Mouse (Mus musculus) T-helper 2 cell (primary cell): ENCODE results near the gene Hsdl1.

Experiments used
- in situ Hi-C: fragments of 300-600 bp; cut with MboI, MseI; formaldehyde crosslinking; loops from one replicate; pipeline ENCODE4 v1.15.1; 2025; ENCODE audit warnings: high pct_unique_total_duplicates

The Hsdl1 gene

GRCm38 (mm10) chr8:119580441-119581161 lies 5.6 kb upstream of the Hsdl1 start:
- in situ Hi-C loops: no loop called here

GRCm38 (mm10) chr8:119579096-119579495 lies 4.1 kb upstream of the Hsdl1 start:
- in situ Hi-C loops: no loop called here

GRCm38 (mm10) chr8:119575366-119575726 lies 363 bp upstream of the Hsdl1 start:
- in situ Hi-C loops: no loop called here

- in situ Hi-C loops: loop anchor here (25.0 kb wide), 1 partner anchor 1015 kb away; the partner anchor contains the start of gene Gins2
These were observed 2.6 kb downstream of the Hsdl1 start for GRCm38 (mm10) chr8:119572411-119572810.

GRCm38 (mm10) chr8:119571135-119571534 lies 3.8 kb downstream of the Hsdl1 start:
- in situ Hi-C loops: loop anchor here (25.0 kb wide), 1 partner anchor 1016 kb away; the partner anchor contains the start of gene Gins2

- in situ Hi-C loops: loop anchor here (10.0 to 25.0 kb wide), 2 partner anchors 1017 to 1785 kb away; partner anchors contain the start of gene Gins2
These were observed 5.1 kb downstream of the Hsdl1 start for GRCm38 (mm10) chr8:119569881-119570280.

- in situ Hi-C loops: loop anchor here (10.0 to 25.0 kb wide), 2 partner anchors 1018 to 1784 kb away; partner anchors contain the start of gene Gins2
These were observed 6.0 kb downstream of the Hsdl1 start for GRCm38 (mm10) chr8:119568951-119569350.

- in situ Hi-C loops: loop anchor here (10.0 to 25.0 kb wide), 2 partner anchors 1019 to 1783 kb away; partner anchors contain the start of gene Gins2
These were observed 6.7 kb downstream of the Hsdl1 start for GRCm38 (mm10) chr8:119568251-119568650.

GRCm38 (mm10) chr8:119566367-119566766 lies 8.6 kb downstream of the Hsdl1 start:
- in situ Hi-C loops: loop anchor here (10.0 to 25.0 kb wide), 2 partner anchors 1021 to 1782 kb away; partner anchors contain the start of gene Gins2

- in situ Hi-C loops: loop anchor here (5.0 to 25.0 kb wide), 3 partner anchors 38 to 1779 kb away; partner anchors contain the start of gene Gins2
These were observed 11.1 kb downstream of the Hsdl1 start for GRCm38 (mm10) chr8:119563849-119564251.

- in situ Hi-C loops: loop anchor here (10.0 to 25.0 kb wide), 2 partner anchors 555 to 1028 kb away; partner anchors contain the start of genes 6430548M08Rik and Gins2
These were observed 15.6 kb downstream of the Hsdl1 start for GRCm38 (mm10) chr8:119559402-119559720.

GRCm38 (mm10) chr8:119558603-119559401 lies 16.2 kb downstream of the Hsdl1 start, which contains the start of gene Mbtps1:
TSS of gene Mbtps1 (minus strand) at chr8:119558735.
- in situ Hi-C loops: loop anchor here (10.0 to 25.0 kb wide), 2 partner anchors 556 to 1028 kb away; partner anchors contain the start of genes 6430548M08Rik and Gins2

GRCm38 (mm10) chr8:119557821-119558602 lies 17.0 kb downstream of the Hsdl1 start:
- in situ Hi-C loops: loop anchor here (10.0 to 25.0 kb wide), 2 partner anchors 557 to 1029 kb away; partner anchors contain the start of genes 6430548M08Rik and Gins2

- in situ Hi-C loops: loop anchor here (10.0 to 25.0 kb wide), 2 partner anchors 558 to 1030 kb away; partner anchors contain the start of genes 6430548M08Rik and Gins2
These were observed 17.9 kb downstream of the Hsdl1 start for GRCm38 (mm10) chr8:119557132-119557531.

- in situ Hi-C loops: loop anchor here (10.0 to 25.0 kb wide), 2 partner anchors 559 to 1031 kb away; partner anchors contain the start of genes 6430548M08Rik and Gins2
These were observed 19.1 kb downstream of the Hsdl1 start for GRCm38 (mm10) chr8:119555861-119556260.

GRCm38 (mm10) chr8:119552967-119553366 lies 22.0 kb downstream of the Hsdl1 start:
- in situ Hi-C loops: loop anchor here (10.0 to 25.0 kb wide), 2 partner anchors 562 to 1034 kb away; partner anchors contain the start of genes 6430548M08Rik and Gins2

- in situ Hi-C loops: no loop called here
These were observed 26.3 kb downstream of the Hsdl1 start for GRCm38 (mm10) chr8:119548560-119549113.

- in situ Hi-C loops: no loop called here
These were observed 27.8 kb downstream of the Hsdl1 start for GRCm38 (mm10) chr8:119547019-119547691.

- in situ Hi-C loops: no loop called here
These were observed 29.2 kb downstream of the Hsdl1 start for GRCm38 (mm10) chr8:119545791-119546190.

GRCm38 (mm10) chr8:119545180-119545579 lies 29.8 kb downstream of the Hsdl1 start:
- in situ Hi-C loops: no loop called here
